Mouse (Mus musculus) adipocyte (in vitro differentiated cells): ENCODE data around the gene Ubxn7.
"Not testable (repeated sequence)": the region's sequence is repeated elsewhere in the genome, so short reads cannot be mapped to it uniquely, and the experiment has no call there.

Source experiments
- DNase-seq: peaks from one replicate; pipeline ENCODE4 v3.0.0-alpha.2; 2016; ENCODE audit warnings: low spot score

Ubxn7 gene

GRCm38 (mm10) chr16:32332040-32332555, at the start of gene Ubxn7:
Ubxn7 (plus strand) TSS chr16:32332257.
- DNase-seq, result peak; percentile 98

GRCm38 (mm10) chr16:32282608-32283007, 49.4 kb upstream of the Ubxn7 start:
- DNase-seq, result no peak

GRCm38 (mm10) chr16:32291821-32292220, 40.2 kb upstream of the Ubxn7 start:
- no peak for DNase-seq

GRCm38 (mm10) chr16:32299617-32300016, 32.4 kb upstream of the Ubxn7 start:
- not testable (repeated sequence) for DNase-seq

- no peak for DNase-seq
Observed at GRCm38 (mm10) chr16:32303046-32303445, 29.0 kb upstream of the Ubxn7 start.

- no peak for DNase-seq
Observed at GRCm38 (mm10) chr16:32303886-32304285, 28.2 kb upstream of the Ubxn7 start.

- no peak for DNase-seq
Observed at GRCm38 (mm10) chr16:32311970-32312369, 20.1 kb upstream of the Ubxn7 start.

- DNase-seq, result no peak
Observed at GRCm38 (mm10) chr16:32312386-32312785, 19.7 kb upstream of the Ubxn7 start.

- DNase-seq, result no peak
Observed at GRCm38 (mm10) chr16:32312859-32313258, 19.2 kb upstream of the Ubxn7 start.

- no peak for DNase-seq
Observed at GRCm38 (mm10) chr16:32316601-32317000, 15.5 kb upstream of the Ubxn7 start.

- no peak for DNase-seq
Observed at GRCm38 (mm10) chr16:32323953-32324352, 8.1 kb upstream of the Ubxn7 start.

- DNase-seq, result no peak
Observed at GRCm38 (mm10) chr16:32330876-32331670, 984 bp upstream of the Ubxn7 start.

- peak; percentile 85 for DNase-seq
Observed at GRCm38 (mm10) chr16:32332556-32333511, 777 bp downstream of the Ubxn7 start.

- no peak for DNase-seq
Observed at GRCm38 (mm10) chr16:32335146-32335545, 3.1 kb downstream of the Ubxn7 start.

- no peak for DNase-seq
Observed at GRCm38 (mm10) chr16:32336026-32336780, 4.1 kb downstream of the Ubxn7 start.

GRCm38 (mm10) chr16:32337001-32337400, 4.9 kb downstream of the Ubxn7 start:
- no peak for DNase-seq

- no peak for DNase-seq
Observed at GRCm38 (mm10) chr16:32340451-32340850, 8.4 kb downstream of the Ubxn7 start.

GRCm38 (mm10) chr16:32345521-32345920, 13.5 kb downstream of the Ubxn7 start:
- DNase-seq, result no peak

GRCm38 (mm10) chr16:32350776-32351175, 18.7 kb downstream of the Ubxn7 start:
- DNase-seq, result no peak

- DNase-seq, result no peak
Observed at GRCm38 (mm10) chr16:32363530-32363929, 31.5 kb downstream of the Ubxn7 start.

- DNase-seq, result peak; percentile 49
Observed at GRCm38 (mm10) chr16:32371351-32371750, 39.3 kb downstream of the Ubxn7 start.

- no peak for DNase-seq
Observed at GRCm38 (mm10) chr16:32379575-32379974, 47.5 kb downstream of the Ubxn7 start.
